Mouse (Mus musculus) c-Kit-negative CD71-positive TER-119-positive erythroid progenitor cells, embryonic 14.5 days (primary cell): ENCODE results near the gene Krt1.

Source experiments
- DNase-seq: peaks from one replicate; pipeline ENCODE4 v3.0.0-alpha.2; 2013; ENCODE audit warnings: low read depth, low spot score

Krt1 gene

DNA sequence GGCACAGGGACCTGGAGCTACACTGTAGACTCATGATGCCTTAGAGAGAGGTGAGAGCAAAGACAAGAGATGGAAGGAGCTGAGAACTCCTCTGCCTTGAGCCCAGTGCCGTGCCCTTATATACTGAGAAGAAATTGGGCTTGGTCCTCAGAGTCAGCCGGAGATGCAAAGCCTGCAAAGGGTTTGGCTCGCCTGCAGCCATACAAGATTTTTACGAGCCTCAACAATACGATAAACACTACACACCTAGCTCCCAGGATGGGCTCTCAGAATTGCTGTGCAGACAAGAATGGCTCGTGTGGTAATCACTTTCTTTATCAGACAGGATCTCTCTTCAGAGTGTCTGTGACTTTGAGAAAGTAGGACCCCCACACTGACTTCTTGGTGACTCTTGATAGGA, at the start of gene Krt1:
Krt1 (minus strand) TSS at position 101 of the 400 bp plus-strand sequence.
- DNase-seq = no peak

DNA sequence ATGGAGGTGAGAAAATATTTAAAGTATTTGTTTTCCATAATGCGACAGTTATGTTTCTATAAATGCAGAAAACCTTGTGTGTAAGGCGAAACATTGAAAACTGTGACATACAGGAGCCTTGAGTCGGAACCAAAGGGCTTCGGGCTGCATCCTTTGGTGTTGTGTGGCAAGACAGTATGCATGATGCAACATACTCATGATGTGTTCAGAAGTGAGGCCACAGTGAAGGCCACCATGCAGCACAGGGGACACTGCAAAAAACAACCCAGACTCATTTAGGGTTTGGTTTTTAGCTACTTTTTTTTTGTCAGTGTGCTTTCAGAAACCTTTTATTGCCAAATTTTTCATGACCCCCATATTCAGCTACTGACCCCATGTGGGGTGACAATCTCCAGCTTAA, 44.6 kb upstream of the Krt1 start:
- DNase-seq = no peak

DNA sequence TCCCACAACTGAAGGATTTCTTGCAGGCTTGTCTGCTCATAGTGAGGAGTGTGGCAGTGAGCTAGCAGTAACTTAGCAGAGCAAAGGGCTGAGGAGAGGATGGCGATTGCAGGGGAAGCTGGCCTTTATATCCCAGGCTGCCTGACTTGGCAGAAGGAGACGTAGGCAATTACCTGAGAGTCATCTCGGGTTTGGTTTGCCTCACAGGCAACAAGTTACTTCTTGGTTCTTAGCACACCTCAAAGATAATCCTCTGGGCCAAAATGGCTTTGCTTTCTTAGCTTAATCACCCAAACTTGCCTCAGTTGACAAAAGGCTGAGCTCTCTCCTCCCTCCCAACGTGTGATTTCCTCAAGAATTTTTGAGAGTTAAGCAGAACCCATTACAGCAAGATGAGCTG, 42.2 kb upstream of the Krt1 start, which contains the start of gene Krt76:
Krt76 (minus strand) TSS at position 101 of the 400 bp plus-strand sequence.
- no peak for DNase-seq

DNA sequence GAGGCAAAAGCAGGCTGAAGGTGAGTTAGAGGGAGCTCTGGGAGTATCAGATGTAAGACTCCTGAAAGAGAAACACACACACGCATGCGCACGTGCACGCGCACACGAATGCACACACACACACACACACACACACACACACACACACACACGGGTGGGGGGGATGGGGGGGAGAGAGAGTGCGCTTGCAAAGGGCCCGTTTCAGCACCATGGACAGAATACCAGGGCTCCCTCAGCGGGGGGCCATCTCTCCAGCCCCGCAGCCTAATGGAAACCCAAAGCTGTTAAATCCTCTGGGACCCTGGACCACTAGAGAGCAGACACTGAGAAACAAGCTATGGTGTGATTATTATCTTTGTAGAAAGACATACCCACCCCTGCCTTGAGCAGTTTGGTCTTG, 29.2 kb upstream of the Krt1 start:
- DNase-seq = no peak

DNA sequence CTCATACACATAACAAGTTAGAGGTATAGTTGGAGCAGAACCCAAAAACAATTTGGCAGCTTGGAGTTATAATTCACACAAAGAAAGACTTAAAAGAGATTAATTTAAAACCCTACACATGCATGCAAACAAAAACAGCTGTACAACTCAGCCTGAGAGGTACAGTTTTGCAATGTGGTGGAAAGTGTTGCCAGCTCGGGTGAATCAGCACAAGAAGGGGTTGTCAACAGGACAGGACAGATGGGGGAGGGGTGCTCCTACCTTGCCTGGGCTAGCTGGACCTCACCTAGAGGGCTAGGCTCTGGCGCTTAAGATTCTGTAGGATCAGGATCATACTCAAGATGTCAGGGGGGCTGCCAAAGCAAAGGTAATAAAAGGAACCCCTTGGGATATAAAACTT, 27.4 kb upstream of the Krt1 start:
- DNase-seq = no peak

DNA sequence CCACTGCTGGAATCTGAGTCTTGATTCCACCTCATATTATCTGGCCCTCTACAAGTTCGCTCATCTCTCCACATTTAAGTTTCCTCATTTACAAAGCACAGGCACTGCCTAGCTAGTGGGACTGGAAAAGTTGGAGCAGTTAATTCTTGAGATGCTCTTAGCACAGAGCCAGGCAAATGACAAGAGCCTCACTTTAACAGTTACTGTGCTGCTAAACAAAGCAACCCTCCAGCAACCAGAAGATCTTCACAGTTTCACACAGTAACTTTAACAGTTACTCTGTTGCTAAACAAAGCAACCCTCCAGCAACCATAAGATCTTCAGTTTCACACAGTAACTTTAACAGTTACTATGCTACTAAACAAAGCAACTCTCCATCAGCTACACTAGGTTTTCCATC, 23.8 kb upstream of the Krt1 start:
- DNase-seq = no peak

DNA sequence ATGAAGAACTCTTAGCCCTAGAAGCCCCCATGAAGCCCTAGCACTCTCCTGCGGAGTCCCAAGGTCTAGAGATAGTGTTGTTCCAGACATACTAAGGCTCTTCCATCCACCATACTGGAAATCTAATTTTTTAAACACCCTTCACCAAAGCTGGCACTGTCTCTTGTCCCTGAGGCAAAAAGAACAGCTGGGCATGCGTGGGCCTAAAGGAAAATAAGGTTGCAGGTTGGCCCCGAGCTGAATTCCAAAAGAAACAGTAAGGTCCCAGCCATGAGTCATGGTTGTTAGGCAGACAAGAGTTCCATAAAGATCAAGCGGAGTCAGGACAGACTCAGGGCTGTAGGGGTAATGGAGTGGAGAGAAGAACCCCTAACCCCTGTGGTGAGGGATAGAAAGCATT, 22.6 kb upstream of the Krt1 start:
- DNase-seq = no peak

DNA sequence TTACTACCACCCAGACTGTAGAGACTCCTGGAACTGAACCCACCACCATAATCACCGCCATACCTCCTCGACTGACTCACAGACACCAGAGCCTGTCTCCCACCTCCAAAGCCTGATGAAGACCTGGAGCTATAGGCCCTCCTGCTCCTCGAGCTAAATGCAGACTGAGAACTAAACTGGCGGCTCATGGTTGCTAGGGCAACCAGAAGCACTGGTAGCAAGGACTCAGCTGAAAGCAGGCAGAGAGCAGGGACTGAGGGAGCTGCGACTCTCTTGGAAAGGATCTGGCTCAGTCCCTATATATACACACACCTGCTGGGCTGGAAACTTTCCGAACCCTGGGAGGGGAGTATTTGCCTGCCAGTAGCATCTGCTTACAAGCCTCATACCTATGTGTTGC, 18.8 kb upstream of the Krt1 start, which contains the start of gene Krt77:
Krt77 (minus strand) TSS at position 275 of the 400 bp plus-strand sequence.
- no peak for DNase-seq

DNA sequence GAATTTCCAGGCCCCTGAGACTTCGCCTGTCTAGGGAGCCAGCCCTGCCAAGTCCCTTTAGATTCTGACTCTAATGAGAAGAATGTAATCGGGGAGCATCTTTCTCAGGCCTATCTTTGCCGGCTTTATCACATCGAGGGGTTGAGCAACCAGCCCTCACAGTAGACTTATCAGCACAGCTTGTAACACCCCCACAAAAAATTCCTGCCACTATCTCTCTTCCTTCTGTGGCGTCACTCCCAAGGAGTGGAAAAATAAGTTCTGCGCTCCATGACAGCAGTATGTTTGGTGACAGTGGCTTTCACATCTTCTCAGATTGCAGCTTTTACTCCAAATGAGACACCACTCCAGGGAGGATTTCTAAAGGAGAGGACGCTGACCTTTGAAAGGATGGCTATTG, 16.2 kb upstream of the Krt1 start:
- DNase-seq = no peak

DNA sequence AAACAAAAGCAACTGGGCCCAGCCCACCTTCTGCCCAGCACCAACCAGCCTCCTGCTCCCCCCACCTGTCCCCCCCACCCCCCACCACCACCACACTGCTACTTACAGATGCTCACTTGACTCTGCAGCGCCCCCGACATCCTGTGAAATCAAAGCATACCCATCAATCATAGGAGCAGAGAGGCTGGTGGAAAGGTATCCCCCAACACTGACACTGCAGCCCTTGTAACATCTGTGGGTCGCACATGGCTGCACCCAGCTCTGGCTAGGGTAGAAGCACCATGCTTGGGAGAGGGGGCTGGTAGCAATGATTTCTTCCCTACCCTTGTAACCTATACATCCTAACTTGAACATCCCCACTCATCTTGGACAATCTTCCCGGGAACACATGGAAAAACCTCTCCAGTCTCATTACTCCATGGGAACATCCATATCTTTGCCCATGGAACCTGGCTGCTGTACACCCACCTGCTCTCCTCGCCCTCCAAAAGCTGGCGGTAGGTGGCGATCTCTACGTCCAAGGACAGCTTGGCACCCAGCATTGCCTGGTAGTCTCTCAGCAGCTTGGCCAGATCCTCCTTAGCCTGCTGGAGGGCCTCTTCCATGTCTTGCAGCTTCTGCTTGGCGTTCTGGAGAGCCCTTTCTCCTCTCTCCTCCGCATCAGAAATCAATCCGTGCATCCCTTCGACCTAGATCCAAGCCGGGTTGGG, 10.0 kb upstream of the Krt1 start:
- no peak for DNase-seq

DNA sequence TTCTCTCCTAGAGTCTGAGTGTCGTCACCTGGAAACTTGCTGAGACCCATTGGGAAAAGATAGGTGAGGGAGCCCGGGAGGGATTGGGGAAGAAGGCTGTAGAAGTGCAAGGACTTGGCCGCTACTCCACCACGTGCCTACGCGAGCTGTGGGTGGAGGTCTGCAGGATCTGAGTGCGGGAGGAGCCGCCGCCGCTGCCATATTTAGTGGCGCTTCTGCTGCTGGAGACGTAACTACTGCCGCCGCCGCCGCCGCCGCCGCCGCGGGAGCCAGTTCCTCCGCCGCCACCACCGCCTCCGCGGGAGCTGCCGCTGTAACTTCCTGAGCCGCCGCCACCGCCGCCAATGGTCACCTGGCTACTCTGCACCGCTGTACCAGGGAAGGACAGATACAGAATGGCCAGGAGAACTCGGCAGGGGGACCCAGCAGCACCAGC, 9.2 kb upstream of the Krt1 start:
- no peak for DNase-seq

DNA sequence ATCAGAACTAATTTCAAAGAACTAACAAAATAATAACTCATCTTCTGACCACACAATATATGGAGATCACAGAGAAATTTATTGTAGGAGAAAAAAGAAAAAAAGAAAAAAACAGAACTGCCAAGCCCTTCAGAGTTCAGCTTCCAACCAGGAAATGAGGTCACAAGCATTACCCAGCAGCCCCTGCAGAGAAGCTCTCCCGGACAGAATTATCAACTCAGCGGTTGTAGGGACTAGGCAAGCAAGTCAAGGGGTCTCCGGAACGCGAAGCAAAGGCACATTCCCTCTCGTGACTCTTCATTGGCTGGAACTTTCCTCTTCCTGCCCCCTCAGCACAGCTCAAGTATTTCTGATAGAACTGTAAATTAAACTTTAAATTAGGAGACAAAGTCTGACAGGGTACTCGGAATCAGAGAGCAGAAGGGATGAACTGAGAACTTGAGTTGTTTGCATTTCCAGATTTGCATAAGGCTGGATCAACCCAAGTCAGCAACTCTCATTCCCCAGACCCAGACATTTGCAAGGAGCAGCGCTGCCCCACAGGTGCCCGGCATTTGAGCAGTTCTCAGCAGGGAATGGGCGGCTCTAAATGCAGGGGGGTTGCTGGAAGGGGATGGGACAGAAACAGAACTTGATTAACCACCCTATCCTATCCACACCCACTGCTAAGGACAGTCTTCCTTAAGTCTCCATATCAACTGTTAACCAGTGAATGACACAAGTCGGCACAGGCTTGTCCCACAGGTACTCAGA, 8.3 kb upstream of the Krt1 start:
- DNase-seq = no peak

DNA sequence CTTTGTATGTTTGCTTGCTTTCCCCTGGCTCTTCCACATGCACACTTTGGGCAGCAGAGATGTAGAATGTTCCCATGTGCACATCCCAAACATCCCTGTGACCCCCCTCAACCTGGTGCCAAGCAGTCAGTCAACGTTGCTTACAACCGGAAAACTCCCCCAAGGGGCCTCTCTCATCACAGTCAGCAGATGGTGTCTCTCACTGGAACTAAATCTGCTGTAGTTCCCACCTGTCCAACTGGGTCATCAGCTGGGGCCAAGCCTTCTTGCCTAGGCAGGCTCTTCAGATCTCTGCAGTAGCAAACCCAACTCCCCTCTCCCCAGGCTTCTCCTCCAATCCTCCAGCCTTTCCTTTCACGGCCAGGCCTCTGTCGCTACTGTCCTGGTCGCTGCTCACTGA, 6.1 kb upstream of the Krt1 start:
- DNase-seq = no peak

DNA sequence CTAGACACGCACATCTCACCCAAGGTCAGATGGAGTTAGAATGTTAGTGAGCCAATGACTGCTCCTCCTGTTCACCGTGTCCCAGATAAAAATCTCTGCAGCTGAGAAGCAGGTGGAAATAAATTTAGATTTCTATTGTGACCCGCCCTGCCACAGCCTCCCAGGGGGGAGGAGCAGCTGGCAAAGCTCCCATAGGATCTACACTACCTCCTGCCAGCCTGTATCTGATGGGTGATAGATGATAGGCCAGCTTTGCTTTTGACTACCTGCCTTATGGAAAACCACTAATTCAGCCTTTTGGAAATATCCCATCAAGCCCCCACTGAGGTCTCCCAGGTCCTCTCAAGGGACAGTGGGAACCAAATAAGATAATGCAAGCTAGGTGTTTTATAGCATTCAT, 5.1 kb upstream of the Krt1 start:
- DNase-seq = no peak

DNA sequence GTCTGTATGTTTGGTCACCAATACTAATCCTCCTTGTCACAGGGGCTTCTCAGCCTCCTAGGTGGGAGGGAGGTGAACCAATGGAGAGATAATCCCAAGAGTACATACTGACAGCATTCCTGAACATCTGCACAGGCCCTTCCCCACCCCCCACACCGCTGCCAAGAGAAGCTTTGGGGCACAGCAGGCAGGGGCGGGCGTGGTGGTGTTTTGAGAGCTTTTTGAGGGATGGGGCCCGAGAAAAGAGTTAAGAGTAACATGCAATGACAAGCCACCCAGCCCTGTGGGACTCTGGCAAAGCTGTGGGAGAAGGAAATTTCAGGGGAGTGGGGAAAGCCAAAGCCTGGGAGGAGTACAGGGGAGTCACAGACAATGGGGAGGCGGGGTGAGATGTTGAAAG, 3.7 kb upstream of the Krt1 start:
- DNase-seq = no peak

DNA sequence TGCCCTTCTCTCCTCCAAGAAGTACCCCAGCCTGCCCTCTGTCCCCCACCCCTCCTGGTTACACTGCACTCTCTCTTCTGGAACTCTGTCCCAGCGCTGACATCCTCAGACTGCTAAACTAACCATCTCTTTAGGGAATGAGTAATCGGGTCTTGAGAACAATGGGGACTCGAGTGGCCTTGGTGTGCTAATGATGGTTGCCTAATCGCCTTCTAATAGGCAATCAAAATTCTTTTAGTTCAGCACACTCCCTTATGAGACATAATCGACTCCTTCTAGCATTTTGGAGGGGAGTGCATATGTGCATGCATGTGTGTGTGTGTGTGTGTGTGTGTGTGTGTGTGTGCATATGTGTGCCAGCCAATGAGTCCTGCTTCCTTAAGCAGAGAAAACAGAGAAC, 2.0 kb upstream of the Krt1 start:
- no peak for DNase-seq

DNA sequence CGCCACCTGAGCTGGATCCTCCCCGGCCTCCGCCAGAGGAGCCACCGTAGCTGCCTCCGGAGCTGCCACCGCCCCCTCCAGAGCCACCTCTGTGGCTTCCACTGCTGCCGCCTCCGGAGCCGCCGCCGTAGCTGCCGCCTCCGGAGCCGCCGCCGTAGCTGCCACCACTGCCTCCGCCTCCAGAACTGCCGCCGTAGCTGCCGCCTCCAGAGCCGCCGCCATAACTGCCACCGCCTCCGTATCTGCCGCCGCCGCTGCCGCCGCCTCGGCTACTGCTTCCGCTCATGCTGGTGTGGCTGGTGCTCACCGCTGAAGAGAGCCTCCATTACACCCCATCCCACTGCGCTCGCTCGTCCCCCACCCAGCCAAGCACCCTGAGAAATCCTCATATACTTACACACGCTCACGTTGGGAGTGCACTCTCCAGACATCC, 4.6 kb downstream of the Krt1 start:
- DNase-seq = no peak

DNA sequence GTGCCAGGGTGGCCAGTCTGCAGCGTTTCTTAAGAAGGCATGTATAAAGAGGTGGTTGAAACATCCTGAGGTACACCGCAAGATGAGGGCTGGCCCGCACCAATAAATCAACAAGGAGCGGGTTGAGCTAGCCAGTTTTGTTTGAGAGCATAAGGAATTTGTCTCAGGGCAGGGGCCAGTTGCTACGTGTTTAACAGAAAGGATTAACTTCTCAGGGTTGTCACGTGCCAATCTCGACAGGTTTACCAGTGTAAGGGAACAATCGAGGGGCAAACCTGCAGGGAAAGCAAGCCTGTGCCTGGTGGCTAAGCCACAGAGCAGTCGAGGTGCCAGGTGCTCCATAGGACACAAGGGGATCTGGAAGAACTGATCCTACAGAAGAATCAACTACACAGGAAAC, 7.4 kb downstream of the Krt1 start:
- DNase-seq = no peak

DNA sequence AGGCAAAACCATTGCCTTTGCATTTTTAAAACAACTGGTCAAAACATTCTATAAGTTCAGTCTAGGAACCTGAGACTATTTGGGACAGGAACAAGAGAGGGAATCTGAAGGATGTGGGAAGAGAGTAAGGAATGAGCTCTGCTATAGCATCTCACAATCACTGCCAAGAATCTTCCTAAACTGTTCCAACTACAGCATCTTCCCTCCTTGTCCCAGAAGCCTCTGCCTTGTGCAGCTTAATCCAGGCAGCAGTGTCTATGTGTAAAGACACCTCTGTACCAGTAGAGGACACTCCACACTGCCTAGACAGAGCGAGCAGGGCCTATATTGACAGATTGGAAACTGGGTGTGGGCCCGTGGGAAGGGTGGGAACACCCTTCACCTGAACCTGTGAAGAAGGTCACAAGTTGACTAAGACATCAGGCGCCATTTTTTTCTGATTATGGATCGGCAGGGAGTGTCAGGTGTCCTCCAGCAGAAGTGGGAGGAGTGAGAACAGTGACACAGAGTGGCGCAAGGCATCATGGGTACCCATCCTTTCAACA, 15.7 kb downstream of the Krt1 start:
- no peak for DNase-seq

DNA sequence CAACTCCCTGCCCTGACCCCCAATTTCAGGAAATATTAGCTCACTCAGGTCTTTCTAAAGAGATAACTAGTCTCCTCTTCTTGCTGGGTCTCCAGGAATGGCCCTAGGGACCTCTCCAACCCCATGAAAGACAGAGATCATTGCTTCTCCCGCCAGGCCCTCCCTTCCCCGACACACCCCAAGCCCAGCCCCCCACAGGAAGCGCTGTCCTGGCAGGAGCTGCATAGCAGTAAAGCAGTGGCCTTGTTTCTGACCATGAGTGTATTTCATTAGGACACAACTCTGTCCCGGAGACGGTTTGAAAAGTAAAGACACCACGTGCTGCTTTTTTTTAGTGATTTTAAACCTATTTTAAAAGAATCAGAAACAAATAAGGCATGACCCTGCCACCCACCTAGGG, 17.5 kb downstream of the Krt1 start:
- no peak for DNase-seq

DNA sequence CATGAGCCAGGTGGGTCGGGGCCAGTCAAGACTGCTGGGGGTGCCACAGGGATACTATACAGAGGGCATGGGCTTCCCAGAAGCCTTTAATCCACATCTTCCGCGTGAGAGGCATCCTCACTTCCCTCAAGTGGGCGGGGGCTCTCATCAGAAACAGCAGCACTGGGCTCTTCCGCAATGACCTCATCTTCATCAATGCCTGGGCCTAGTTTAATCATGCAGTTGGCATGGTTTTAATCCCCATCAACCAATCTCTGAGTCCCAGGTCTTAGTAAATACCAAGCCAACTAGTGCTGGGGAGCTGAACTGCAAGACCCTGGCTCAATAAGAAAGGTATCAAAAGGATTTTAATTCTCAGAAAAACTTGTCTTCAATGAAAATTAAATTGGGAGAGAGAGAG, 21.2 kb downstream of the Krt1 start:
- DNase-seq = no peak

DNA sequence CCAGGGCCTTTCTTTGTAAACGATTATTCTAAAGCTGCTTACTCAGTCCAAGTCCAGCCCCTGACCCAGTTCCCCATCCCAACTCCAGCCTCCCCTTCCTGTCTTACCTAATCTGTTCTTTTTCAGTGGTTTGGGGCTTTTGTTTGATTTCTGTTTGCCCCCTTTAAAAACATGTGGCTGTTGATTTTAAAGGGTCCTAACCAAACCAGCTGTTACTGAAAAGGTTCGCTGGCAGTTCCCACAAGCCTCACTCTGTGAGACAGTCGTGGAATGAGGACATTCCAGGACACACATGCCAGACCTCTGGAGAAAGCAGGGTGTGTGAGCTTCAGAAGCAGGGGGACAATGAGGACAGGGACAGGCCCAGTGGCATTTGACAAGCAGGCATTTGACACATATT, 28.8 kb downstream of the Krt1 start:
- DNase-seq = no peak

DNA sequence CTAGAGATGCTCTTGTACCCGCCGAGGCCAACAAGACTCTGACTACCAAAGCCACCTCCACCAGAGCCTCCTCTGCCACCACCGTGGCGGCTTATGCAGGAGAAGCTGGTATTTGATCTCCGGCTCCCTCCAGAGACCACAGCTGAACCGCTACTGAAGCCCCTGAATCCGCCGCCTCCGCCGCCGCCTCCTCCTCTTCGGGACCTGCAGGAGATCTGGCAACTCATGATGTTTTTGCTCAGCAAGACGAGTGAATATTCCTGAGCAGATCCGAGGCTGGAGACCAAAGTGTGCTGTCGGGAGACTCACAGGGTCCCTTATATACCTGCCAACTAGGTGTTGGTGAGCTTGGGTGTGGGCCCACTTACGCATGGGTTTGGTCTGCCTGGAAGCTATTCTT, 32.7 kb downstream of the Krt1 start, which contains the start of gene Krt2:
Krt2 (minus strand) TSS at position 295 of the 400 bp plus-strand sequence.
- DNase-seq = no peak
